Mouse (Mus musculus) CD8-positive naive resting alpha-beta T cell, adult 57 days (primary cell): Measurements from ENCODE around the gene Zfp575. TPM values are rescaled to one million over a fixed set of nuclear protein-coding genes. Genes with fewer than 3 reads are reported as not detected.

Experiments
- total RNA-seq: library from RNA; stranded (reverse); gene quantifications from one replicate; pipeline ENCODE4 v1.2.4, GENCODE M21; 2023

Zfp575 gene
- total RNA-seq = not detected

DNA sequence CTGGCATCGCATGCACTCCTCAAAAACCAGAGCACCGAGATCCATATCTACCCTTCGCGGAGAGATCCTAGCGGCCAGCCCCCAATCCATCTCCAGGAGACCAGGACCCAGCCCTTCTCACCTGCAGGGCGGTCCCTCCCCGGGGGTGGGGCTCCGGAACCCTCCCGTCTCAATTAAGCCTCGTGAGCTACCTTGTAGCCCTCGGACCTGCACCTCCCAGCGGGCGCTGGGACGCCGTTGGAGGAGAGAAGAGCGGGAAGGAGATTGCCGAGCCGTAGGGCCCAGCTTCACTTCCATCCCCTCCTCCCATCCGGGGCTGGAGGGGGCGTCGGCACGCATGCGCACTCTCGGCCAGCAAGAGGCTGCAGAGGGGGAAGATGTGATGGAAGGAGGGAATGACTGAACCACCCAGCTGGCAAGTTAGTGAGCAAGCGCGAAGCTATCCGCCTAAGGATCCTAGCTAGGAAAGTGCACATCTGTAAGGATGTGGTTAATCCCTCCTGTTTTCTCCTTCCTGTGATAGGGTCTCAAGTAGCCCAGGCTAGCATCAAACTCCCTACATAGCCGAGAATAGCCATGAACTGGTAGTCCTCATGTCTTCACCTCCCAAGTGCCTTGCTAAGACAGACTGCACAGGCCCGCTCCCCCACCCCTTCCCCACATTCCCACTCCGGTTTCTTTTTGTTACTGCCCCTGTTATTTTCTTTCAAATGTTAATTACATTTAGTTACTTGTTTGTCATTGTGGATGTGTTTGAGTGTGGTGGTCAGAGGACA is at the start of gene Zfp575, which contains the start of gene Ethe1:
Zfp575 (minus strand) TSS at position 312 of the 776 bp plus-strand sequence.
Ethe1 (plus strand) TSS at position 214 of the 776 bp plus-strand sequence.

DNA sequence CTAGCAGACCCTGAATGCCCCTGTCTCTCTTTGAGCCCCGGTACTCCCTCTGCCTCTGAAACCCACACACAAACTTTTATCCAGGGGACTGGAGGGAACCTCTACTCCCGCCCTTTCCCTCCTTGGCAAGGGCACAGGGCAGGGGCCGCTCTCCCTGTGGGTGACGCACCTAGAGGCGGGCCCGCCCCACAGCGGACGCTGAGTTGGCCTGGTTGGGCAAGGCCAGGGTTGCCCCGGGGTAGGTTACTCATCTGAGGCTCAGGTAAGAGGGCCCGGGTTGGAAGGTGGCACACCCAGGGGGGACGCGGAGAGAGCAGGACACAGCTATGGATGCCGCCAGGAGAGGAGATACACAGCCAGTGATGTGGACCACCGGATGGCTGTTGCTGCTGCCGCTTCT is 48.8 kb upstream of the Zfp575 start, which contains the start of gene Lypd3:
Lypd3 (plus strand) TSS at position 287 of the 400 bp plus-strand sequence.

GRCm38 (mm10) chr7:24610144-24610878 is 22.9 kb upstream of the Zfp575 start, which contains the start of gene Phldb3:
Gene Phldb3 (plus strand): TSS chr7:24610763.

DNA sequence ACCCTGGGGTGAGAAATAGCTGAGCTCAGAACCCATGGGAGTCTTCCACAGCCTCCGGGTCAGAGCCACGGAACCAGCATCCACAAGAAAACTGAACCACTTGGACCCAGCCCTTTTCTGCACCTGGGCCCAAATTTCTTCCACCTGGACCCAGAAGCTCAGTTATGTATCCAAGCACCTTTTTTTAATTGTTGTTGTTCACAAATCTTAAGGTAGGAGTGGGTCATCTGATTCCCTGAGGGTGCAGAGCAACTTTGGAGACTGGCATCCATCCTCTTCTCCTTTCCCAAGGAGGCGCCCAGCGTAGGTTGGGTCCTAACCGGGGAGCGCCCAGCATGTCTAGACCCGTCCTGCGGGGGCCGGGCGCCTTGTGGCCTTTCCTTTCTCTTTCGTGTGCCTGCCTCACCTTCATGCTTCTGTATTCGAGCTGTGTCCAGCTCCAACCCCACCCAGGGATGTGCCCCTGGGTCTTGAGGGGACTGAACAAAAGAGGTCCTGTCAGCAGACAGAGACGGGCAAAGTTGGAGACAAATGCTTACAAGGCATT is 41.3 kb downstream of the Zfp575 start, which contains the start of the genes Pinlyp and Xrcc1:
Pinlyp (minus strand) TSS at position 51 of the 547 bp plus-strand sequence.
Xrcc1 (plus strand) TSS at position 222 of the 547 bp plus-strand sequence.

Other genes with a start within 250 kb of the Zfp575 start
- not detected for gene Lypd5, start 238.4 kb downstream of the Zfp575 start, total RNA-seq
- 165 TPM for gene Kcnn4, start 217.4 kb downstream of the Zfp575 start, total RNA-seq
- 134 TPM for gene Smg9, start 188.0 kb downstream of the Zfp575 start, total RNA-seq
- 10.8 TPM for gene Irgc1, start 135.3 kb downstream of the Zfp575 start, total RNA-seq
- gene Plaur, start 125.2 kb downstream of the Zfp575 start, total RNA-seq = 372 TPM
- 0.40 TPM for gene Cadm4, start 105.6 kb downstream of the Zfp575 start, total RNA-seq
- 2.7 TPM for gene Zfp428, start 80.6 kb downstream of the Zfp575 start, total RNA-seq
- gene AC161166.1, start 75.2 kb downstream of the Zfp575 start, total RNA-seq = not detected
- gene Irgq, start 57.0 kb downstream of the Zfp575 start, total RNA-seq = 9.0 TPM
- not detected for gene Pinlyp, start 41.5 kb downstream of the Zfp575 start, total RNA-seq
- gene Xrcc1, start 41.4 kb downstream of the Zfp575 start, total RNA-seq = 60.1 TPM
- 5.1 TPM for gene Ethe1, start 98 bp downstream of the Zfp575 start, total RNA-seq
- 2.8 TPM for gene Phldb3, start 23.1 kb upstream of the Zfp575 start, total RNA-seq
- gene Lypd3, start 48.9 kb upstream of the Zfp575 start, total RNA-seq = not detected
- not detected for gene Tex101, start 89.0 kb upstream of the Zfp575 start, total RNA-seq
- gene BC049730, start 121.6 kb upstream of the Zfp575 start, total RNA-seq = not detected
- gene Gm4763, start 139.3 kb upstream of the Zfp575 start, total RNA-seq = not detected
- 0.67 TPM for gene Cd177, start 172.7 kb upstream of the Zfp575 start, total RNA-seq
- not detected for gene Ceacam10, start 189.6 kb upstream of the Zfp575 start, total RNA-seq